Mouse (Mus musculus): ENCODE measurements around the gene Gzmm.
"Not testable (repeated sequence)": the region's sequence is repeated elsewhere in the genome, so short reads cannot be mapped to it uniquely, and the experiment has no call there.

Gzmm gene

GRCm38 (mm10) chr10:79681591-79682245 lies 7.1 kb upstream of the Gzmm start, which contains the start of gene Cdc34:
Cdc34 (plus strand) TSS chr10:79682195.
- peak; percentile 99 for DNase-seq

GRCm38 (mm10) chr10:79682551-79682915 lies 6.3 kb upstream of the Gzmm start:
- DNase-seq: peak; percentile 78

GRCm38 (mm10) chr10:79682916-79683582 lies 5.8 kb upstream of the Gzmm start:
- DNase-seq: peak; percentile 81

- DNase-seq: no peak
Observed at GRCm38 (mm10) chr10:79683726-79684640, 4.8 kb upstream of the Gzmm start.

GRCm38 (mm10) chr10:79684770-79685600 lies 3.8 kb upstream of the Gzmm start:
- DNase-seq: no peak

GRCm38 (mm10) chr10:79686219-79686618 lies 2.6 kb upstream of the Gzmm start:
- no peak for DNase-seq

- no peak for DNase-seq
Observed at GRCm38 (mm10) chr10:79686691-79687090, 2.1 kb upstream of the Gzmm start.

GRCm38 (mm10) chr10:79687513-79687912 lies 1.3 kb upstream of the Gzmm start:
- DNase-seq: no peak

- no peak for DNase-seq
Observed at GRCm38 (mm10) chr10:79689178-79689577, 358 bp downstream of the Gzmm start.

- no peak for DNase-seq
Observed at GRCm38 (mm10) chr10:79691986-79692548, 3.2 kb downstream of the Gzmm start.

GRCm38 (mm10) chr10:79693580-79694378 lies 5.0 kb downstream of the Gzmm start:
- DNase-seq: no peak

- no peak for DNase-seq
Observed at GRCm38 (mm10) chr10:79694379-79694655, 5.5 kb downstream of the Gzmm start.

GRCm38 (mm10) chr10:79695231-79696128 lies 6.7 kb downstream of the Gzmm start:
- peak; percentile 85 for DNase-seq

- DNase-seq: peak; percentile 54
Observed at GRCm38 (mm10) chr10:79696129-79696651, 7.4 kb downstream of the Gzmm start.

GRCm38 (mm10) chr10:79697916-79698315 lies 9.1 kb downstream of the Gzmm start:
- peak; percentile 91 for DNase-seq

GRCm38 (mm10) chr10:79698459-79698858 lies 9.6 kb downstream of the Gzmm start:
- DNase-seq: peak; percentile 53

GRCm38 (mm10) chr10:79700676-79701075 lies 11.9 kb downstream of the Gzmm start:
- no peak for DNase-seq

- DNase-seq: peak; percentile 62
Observed at GRCm38 (mm10) chr10:79701443-79702129, 12.8 kb downstream of the Gzmm start.

GRCm38 (mm10) chr10:79702970-79703369 lies 14.2 kb downstream of the Gzmm start:
- DNase-seq: not testable (repeated sequence)

GRCm38 (mm10) chr10:79703541-79703940 lies 14.7 kb downstream of the Gzmm start:
- DNase-seq: peak; percentile 58
